Mouse (Mus musculus) gastrocnemius, adult 2 months (tissue): ENCODE measurements around the gene Wrnip1. TPM values are rescaled to one million over a fixed set of nuclear protein-coding genes. Genes with fewer than 3 reads are reported as not detected.

ENCODE experiments used
- DNase-seq: peaks from one replicate; pipeline ENCODE4 v3.0.0; 2022
- H3K27ac ChIP-seq: fragments of 200-600 bp; 2 replicates; pipeline ENCODE4 v1.8.1; 2022; ENCODE audit warnings: mild to moderate bottlenecking
- H3K4me3 ChIP-seq: fragments of 200-600 bp; 2 replicates; pipeline ENCODE4 v1.8.1; 2022; ENCODE audit warnings: mild to moderate bottlenecking, moderate library complexity
- CTCF ChIP-seq: fragments of 200-600 bp; IDR thresholded peaks from 2 replicates; pipeline ENCODE4 v1.8.1; 2022; ENCODE audit warnings: antibody characterized with exemption, mild to moderate bottlenecking, moderate library complexity
- intact Hi-C: fragments of 180-260 bp; cut with DNase I; formaldehyde crosslinking; loops from one replicate; pipeline ENCODE4 v1.15.1; 2025
- total RNA-seq, 2 experiments: library from RNA; stranded (reverse); gene quantifications; 2 replicates each; pipeline ENCODE4 v1.2.3; 2021

Wrnip1 gene
- total RNA-seq, 2 experiments from 2014 or later = 5.2 to 8.5 TPM

- DNase-seq = no peak
- TF ChIP-seq CTCF = no peak
- intact Hi-C loops = no loop called here
These were observed 19.8 kb downstream of the Wrnip1 start for GRCm38 (mm10) chr13:32821671-32822070.

DNA sequence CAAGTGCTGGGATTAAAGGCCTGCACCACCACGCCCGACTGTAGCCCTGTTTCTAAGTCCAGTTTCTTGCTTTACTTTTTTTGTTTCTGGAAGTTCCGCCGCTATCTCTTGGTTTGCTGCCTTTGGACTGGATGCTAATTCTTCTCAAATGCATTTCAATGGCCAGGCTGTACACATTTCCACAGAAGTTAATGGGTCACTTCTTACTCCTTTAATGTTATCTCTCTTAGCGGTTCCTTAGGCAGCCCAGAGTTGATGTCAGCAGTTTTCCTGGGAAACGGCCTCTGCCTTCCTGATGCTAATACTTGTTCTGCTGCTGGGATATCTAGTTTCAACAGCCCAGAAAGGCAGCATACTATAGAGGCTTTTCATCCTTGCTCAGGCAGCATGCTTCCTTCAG lies 21.3 kb downstream of the Wrnip1 start:
- no peak for TF ChIP-seq CTCF
- intact Hi-C loops = no loop called here
- Histone ChIP-seq H3K27ac (no peak overlapping the region), H3K4me3 (no peak overlapping the region)
- no peak for DNase-seq

More at GRCm38 (mm10) chr13:32821671-32822070, 19.8 kb downstream of the Wrnip1 start:
- Histone ChIP-seq H3K4me3 (no peak overlapping the region), H3K27ac (no peak overlapping the region)

DNA sequence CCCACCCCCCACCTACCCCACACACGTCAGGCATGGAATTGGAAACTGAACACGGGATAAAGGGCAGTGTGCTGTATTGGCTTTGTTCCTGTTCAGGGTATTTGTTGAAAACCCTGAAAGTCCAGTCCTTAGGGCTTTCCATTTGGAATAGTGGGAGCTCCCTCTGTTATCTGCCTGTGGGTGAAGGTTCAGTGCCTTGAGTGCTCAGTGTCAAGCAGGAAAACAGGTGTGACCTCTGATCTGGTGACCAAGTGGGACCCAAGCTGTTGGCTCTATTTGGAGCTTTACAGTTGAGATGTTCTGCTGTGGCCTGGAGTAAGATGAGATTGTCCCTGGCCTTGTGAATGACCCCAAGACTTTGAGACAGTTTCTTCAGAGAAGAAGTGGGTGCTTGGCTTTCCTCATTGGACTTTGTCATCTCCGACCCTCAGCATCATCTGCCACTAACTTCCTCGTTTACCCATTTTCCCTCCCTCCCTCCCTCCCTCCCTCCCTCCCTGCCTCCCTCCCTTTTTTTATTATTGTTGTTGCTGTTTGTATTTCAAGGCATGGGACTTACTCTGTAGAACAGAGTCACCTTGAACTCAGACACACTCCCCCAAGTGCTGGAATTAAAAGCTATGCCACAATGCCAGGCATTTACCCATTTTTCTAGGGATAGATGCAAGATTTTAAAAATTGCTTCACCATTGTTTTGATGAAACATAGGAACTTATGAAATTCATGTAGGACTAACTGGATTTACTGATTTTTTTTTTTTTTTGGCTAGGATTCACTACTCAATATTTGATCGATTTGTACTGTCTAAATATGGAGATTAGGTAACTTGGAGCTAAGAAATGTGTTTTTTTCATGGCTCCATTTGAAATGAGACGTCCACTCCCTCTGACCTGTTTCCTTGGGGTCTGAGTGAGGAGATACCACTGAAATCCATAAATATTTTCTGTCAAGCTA lies 22.8 kb downstream of the Wrnip1 start:
- no peak for TF ChIP-seq CTCF
- intact Hi-C loops = no loop called here
- no peak for DNase-seq
- H3K4me3 ChIP-seq = no peak overlapping the region
- H3K27ac ChIP-seq = no peak overlapping the region

DNA sequence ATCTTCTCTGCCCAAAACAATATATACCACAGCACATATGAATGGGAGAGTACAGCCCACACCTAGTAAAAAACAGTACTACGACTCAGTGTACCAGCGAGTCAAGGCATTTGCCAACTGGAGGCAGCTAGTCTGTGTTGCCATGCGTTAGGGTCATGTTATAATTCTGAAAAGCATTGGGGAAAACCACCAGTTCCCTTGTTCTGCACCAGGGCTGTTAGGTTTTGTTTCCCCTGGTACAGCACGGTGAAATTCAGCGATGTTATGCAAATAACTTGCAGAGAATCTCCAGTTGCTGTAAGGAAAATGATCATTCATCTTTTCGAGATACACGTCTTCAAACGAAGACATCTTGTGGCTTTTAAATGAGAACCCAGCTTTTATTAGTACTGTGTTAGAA lies 23.7 kb downstream of the Wrnip1 start:
- H3K27ac ChIP-seq = no peak overlapping the region
- no peak overlapping the region for H3K4me3 ChIP-seq
- intact Hi-C loops = no loop called here
- TF ChIP-seq CTCF = no peak
- DNase-seq = no peak

DNA sequence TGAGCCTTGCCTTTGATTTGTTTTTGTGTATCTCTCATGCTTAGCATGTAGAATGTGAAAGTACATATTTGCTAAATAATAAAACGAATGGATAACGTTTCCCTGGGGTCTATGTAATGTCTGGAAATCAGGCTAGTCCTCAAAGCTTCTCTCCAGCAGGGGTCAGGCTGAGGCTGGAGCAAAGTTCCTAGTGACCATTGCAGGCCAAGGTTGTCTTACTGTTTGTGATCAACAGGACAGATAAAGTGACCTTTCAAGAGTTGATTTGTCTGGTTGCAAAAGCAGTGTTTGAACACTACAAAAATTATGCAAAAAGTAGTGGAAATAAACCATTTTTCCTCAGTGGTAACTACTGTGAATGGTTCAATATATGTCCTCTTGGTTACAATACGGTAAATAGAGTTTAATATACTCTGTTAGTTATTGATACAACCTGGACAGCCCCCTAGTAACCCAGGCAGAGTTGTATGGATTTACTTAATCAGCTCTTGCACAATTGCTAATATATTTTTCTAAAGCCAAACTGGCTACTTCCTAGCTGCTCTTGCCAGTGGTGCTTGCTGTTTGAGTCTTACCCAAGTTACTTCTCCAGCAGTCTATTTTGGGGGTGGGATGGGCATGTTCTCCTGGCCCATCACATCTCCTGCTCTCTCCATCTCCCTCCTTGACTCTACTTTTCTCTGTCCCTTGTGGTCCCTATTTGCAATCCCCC lies 25.4 kb downstream of the Wrnip1 start:
- peak; percentile 37 for TF ChIP-seq CTCF
- Histone ChIP-seq H3K27ac (no peak overlapping the region), H3K4me3 (no peak overlapping the region)
- DNase-seq = no peak
- intact Hi-C loops = no loop called here

- DNase-seq = peak; percentile 61
These were observed 26.1 kb downstream of the Wrnip1 start for GRCm38 (mm10) chr13:32827951-32828350.

DNA sequence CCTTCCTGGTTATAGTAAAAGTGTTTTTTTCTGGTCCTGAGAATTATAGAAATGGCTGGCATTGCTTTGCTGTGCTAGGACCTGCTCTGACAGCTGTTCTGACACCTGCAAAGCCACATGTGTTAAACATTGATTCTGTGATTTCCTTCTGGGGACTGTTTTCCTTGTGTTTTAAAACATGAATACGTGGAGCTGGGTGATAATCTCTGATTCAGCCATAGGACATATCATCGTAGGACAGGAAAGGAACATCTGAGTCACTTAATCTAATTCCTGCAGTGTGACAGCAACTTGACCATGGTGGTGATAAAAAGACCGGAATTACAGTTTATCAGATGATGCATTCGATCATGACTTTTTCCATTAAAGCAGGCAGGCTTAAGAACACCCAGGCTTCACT lies 27.0 kb downstream of the Wrnip1 start:
- no peak for DNase-seq
- TF ChIP-seq CTCF = no peak
- intact Hi-C loops = no loop called here

More at GRCm38 (mm10) chr13:32827951-32828350, 26.1 kb downstream of the Wrnip1 start:
- Histone ChIP-seq H3K4me3 (no peak overlapping the region), H3K27ac (no peak overlapping the region)
- peak; percentile 76 for TF ChIP-seq CTCF
- intact Hi-C loops = no loop called here

DNA sequence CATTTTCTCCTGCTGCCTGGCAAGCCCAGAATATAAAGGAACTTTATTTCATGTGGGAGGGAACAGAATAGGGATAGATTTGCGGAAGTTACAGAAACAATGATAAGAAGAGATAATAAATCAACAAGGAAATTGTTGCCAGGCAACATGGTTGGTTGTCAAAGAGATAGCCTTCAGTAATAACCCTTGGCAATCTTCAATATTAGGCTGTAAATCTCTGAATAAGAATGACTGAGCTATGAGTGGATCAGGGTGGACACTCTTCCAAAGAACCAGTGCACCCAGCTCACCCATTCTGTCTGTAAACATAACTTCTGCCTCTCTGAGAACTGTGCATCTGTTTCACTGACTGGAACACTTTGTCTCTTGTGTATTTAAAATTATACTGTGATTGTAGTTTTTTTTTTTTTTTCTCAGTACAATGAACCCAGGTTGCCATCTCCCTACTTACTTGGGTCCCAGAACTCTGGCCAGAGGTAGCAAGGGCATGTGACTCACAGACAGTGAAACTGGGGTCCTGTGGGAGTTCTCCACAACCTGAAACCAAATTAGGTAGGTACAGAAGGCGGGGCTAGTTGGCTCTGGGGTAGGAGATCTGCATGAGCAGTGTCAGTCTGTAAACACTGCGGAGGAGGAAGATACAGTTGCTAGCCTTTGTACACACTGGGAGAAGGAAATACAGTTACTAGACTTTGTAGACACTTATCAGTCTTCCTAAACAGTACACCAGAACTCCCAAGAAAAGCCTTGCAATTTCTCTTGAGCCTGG lies 29.9 kb downstream of the Wrnip1 start:
- Histone ChIP-seq H3K27ac (no peak overlapping the region), H3K4me3 (no peak overlapping the region)
- DNase-seq = no peak
- intact Hi-C loops = no loop called here
- no peak for TF ChIP-seq CTCF

More for the DNA sequence above, 27.0 kb downstream of the Wrnip1 start:
- H3K4me3 ChIP-seq = no peak overlapping the region
- H3K27ac ChIP-seq = no peak overlapping the region

DNA sequence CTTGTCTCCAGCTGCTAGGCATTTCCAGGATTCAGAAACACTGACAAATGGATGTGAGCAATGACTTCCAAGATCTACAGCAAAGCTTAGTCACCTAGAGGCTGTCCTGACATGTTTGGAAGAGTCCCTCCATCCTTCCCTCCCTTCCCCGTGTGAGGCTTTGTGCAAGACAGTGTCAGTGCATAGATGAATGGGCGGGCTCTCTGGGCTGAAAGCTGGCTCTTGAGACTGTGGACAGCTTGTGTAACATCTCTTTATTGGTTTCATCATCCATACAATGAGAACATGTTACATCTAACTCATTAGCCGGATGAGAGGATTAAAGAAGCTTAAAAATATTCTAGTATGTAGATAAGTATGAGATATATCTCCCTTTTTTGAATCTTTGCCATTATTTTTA lies 30.9 kb downstream of the Wrnip1 start:
- Histone ChIP-seq H3K27ac (no peak overlapping the region), H3K4me3 (no peak overlapping the region)
- DNase-seq = no peak
- no peak for TF ChIP-seq CTCF
- intact Hi-C loops = no loop called here

GRCm38 (mm10) chr13:32833237-32833636 lies 31.4 kb downstream of the Wrnip1 start:
- intact Hi-C loops = no loop called here
- no peak for DNase-seq
- Histone ChIP-seq H3K4me3 (no peak overlapping the region), H3K27ac (no peak overlapping the region)
- TF ChIP-seq CTCF = no peak

GRCm38 (mm10) chr13:32834513-32834912 lies 32.7 kb downstream of the Wrnip1 start:
- Histone ChIP-seq H3K27ac (no peak overlapping the region), H3K4me3 (no peak overlapping the region)
- intact Hi-C loops = no loop called here
- no peak for DNase-seq
- no peak for TF ChIP-seq CTCF

DNA sequence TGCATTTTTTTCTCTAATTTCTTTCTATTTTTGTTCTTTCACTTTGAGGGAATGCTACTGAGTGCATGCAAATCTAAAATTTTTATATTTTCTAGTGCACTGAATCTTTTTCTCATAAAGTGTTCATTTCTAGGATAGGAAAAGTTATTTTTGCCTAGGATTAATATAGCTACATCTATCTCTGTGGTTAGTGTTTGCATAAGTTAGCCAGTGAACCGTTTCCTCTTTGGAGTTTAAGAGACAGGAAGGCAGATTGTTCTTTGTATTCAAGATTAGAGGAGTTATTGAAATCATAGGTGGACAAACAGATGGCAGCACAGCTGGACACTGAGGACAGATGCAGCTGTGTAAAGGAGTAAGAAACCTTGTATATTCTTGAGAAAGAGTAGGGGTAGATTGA lies 37.5 kb downstream of the Wrnip1 start:
- TF ChIP-seq CTCF = no peak
- DNase-seq = no peak
- H3K27ac ChIP-seq = no peak overlapping the region
- intact Hi-C loops = no loop called here
- H3K4me3 ChIP-seq = no peak overlapping the region
